Mouse (Mus musculus) left cerebral cortex, postnatal 25 days (tissue): ENCODE measurements at regions not wholly inside any gene's neighbourhood (a gene's known extent, or its start where the extent isn't known, plus 50 kb on each side); places are given as distances from the start of the nearest gene placed in this dataset.
A peak's percentile ranks its signal among the peaks of the same experiment; 100 is the strongest.

Experiments
- DNase-seq, 2 experiments: peaks; one replicate each; pipeline ENCODE4 v3.0.0; 2022; ENCODE audit warnings: low spot score in 2 of 2, mixed read lengths in 1 of 2
- intact Hi-C: fragments of 180-260 bp; cut with DNase I; formaldehyde crosslinking; loops from one replicate; pipeline ENCODE4 v1.15.1; 2025

DNA sequence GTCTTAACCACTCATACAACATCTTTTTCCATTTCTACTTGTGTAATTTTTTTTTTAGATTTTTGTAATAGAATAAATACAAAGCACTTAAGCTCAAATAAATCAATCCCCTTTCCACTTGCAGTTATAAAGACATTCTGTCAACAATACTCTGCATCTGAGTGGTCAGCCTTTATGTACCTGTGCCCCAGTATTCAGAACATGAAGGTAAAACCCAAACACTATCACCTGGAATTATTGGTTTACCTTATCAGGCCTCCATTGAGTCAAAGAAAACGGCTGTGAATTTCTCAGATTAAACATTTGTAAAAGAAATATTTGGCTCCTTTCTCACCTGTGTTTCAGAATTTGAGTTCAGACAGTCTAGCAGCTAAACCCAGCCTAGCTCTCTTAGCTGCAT lies 422.0 kb upstream of the Sptlc3 start:
- intact Hi-C loops = no loop called here
- no peak for DNase-seq

DNA sequence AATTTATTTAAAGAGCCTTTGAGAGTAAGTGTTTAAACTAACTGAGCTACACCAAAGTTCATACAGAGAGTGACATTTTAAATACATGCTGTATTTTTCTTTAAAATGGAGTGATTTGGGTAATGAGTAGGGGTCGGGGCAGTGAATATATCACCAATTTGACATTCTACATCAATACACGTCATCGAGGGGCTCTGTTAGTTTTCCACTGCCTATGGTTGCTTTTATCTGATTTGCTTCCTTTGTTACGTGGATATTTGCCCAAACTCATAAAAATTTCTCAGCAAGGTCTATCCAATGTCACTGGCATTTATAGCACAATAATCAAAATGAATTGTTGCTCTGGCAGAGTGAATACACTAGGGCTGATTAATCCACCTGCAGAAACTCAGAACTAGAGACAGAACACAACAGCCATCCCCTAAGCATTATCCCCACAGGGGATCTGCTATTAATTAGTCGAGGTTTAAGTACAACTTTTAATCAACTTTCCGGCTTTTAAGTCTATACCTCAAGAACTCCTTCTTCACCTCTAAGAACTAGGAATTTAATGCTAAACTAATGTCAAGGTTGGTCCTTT lies 400.1 kb upstream of the Sptlc3 start:
- DNase-seq = no peak
- intact Hi-C loops = no loop called here

DNA sequence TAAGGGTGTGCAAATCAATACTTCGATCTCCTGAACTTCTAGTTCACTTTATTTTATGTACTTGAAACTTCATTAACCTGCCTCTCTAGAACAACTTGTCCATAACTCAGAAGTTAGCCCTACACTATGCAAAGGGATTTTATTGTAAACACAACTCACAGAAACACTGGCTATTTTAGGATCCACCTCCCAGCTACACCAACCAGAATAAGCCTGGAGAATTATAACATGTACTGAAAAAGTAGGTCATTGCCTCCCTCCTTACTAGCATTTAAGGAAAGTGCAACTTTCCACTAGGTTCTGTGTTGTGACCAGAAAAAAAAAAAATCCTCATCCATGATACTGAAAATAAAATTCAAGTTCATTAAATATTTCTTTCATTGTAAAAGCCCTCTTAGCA lies 382.0 kb upstream of the Sptlc3 start:
- peak in 1 of 2 experiments; percentile 74 for DNase-seq
- intact Hi-C loops = loop anchor here (5.0 to 10.0 kb wide), 3 partner anchors 289 to 827 kb away; no protein-coding TSS in a partner anchor

DNA sequence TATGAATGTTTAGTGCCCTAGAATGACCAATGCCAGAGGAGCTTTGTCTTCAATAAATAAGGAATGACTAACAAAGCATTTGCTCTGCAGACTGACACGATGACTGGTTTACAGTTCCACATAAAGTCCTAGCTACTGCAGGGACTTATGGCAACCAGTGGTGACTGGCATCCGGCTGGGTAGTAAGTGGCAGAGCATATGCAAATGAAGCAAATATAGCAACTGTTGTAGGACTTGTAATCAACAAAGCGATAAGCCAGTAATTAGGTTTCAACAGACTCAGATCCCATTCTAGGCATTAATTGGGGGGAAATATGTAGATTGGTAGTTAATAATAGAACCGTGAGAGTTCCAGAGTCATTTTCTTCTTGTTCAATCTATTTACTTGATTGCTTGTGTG lies 379.2 kb upstream of the Sptlc3 start:
- no peak for DNase-seq
- intact Hi-C loops = loop anchor here (5.0 to 10.0 kb wide), 3 partner anchors 292 to 830 kb away; no protein-coding TSS in a partner anchor

DNA sequence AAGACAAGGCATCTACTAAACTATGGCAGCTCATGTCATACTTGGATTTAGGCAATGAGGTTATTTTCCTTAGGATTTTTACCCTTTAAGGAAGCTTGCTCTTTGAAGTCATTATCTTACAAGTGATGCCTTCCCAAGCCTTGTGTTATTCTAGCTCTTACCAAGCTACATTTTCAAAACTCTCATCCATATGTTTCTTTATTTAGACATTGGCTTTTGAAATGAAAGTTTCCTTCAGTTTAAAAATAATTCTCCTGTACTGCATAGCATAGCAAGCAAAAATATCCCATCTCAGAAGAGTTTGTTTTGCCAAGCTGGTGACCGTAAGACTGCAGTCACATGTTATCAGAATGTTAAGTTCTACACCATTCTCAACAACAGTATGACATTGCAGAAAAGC lies 372.8 kb upstream of the Sptlc3 start:
- intact Hi-C loops = no loop called here
- peak in 1 of 2 experiments; percentile 11 for DNase-seq

DNA sequence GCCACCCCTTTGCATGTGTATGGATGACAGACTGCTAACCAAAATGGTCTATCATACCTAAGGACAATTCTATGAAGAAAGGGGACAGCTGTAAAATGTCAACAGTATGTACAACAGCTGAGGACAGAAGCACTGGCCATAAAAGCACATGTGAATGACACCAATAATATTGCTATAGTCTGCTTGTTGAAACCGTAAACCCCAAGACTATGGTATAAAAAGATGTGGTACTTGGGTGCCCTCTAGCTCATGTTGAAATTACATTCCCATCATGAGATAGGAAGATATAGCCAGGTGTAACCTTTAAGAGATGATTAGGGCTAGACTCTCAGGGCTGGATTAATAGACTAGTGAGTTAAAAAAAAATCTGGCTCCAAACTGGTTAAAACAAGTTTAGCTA lies 361.6 kb upstream of the Sptlc3 start:
- DNase-seq = peak in 1 of 2 experiments; percentile 22
- intact Hi-C loops = loop anchor here (5.0 to 10.0 kb wide), 2 partner anchors 1100 to 1157 kb away; no protein-coding TSS in a partner anchor

DNA sequence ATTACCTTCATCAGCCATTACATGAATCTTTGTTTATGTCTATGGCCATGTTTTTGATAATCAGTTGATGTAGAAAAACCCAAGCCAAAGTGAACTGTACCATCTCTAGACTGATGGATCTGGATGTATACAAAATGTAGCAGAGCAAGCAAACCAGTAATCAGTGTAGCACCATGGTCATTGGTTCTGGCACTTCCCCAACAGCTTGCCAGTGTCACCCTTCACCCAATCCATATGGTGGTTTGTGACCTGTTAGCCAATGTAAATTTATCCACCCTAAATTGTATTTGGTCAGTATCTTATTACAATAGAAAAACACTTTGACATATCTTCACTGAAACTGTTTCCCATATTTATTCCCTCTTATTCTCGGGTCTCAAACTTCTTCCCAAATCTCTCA lies 346.7 kb upstream of the Sptlc3 start:
- no peak for DNase-seq
- intact Hi-C loops = no loop called here

DNA sequence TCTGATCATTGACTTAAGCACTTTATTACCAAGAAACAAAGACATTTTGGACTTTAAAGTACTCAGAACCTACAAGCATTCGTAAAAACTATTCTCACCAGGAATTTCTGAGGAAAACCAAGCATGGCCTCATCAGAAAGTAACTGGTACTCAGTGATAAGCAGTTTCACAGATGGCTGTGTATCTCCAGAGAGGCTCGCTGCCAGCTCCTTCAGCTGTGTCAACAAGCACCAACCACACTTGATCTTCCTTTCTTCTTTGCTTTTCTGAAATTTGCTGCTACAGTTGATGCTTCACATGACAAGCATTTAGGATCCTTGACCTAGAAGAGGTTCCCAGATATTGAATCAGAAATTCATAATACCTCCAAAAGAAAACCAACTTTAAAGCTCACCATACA lies 314.1 kb upstream of the Sptlc3 start:
- intact Hi-C loops = no loop called here
- DNase-seq = peak in 1 of 2 experiments; percentile 19

DNA sequence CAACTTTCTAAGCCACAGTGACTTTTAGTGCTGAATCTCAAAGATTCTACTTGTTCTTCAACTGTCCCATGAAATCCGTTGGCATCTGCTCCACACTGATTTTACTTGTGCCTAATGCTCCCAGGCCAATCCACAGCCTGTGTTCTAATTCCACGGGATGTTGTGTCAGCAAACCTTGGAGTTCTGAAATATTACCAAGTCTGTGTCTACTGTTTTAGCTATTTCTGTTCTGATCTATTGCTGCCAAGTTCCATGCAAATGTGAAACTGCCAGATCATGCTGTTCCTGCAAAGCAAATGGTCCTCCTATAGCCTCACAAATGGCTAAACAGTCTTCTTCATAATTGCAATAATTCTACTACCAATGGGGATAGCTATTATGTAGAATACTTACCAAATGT lies 295.4 kb upstream of the Sptlc3 start:
- intact Hi-C loops = no loop called here
- DNase-seq = peak; percentile 3 to 57

DNA sequence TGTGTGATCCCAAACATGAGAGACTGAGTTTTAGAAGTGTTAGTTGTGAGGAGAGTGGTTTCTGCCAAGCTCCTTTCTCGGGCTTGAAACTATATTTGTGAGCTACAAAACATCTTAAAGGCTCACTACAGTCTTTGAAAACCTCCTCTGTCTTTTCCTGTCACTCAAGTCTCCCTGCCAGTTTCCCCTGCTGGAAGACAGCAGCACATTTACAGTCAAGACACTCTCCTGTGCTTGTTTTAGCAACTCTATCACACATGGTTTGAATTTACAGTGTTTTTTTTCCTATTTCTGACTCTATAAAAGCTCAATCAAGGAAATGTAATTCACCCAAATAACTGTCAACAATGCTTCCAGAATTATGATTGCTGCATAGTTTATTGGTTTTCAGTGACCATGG lies 286.1 kb upstream of the Sptlc3 start:
- intact Hi-C loops = no loop called here
- peak in 1 of 2 experiments; percentile 15 for DNase-seq

DNA sequence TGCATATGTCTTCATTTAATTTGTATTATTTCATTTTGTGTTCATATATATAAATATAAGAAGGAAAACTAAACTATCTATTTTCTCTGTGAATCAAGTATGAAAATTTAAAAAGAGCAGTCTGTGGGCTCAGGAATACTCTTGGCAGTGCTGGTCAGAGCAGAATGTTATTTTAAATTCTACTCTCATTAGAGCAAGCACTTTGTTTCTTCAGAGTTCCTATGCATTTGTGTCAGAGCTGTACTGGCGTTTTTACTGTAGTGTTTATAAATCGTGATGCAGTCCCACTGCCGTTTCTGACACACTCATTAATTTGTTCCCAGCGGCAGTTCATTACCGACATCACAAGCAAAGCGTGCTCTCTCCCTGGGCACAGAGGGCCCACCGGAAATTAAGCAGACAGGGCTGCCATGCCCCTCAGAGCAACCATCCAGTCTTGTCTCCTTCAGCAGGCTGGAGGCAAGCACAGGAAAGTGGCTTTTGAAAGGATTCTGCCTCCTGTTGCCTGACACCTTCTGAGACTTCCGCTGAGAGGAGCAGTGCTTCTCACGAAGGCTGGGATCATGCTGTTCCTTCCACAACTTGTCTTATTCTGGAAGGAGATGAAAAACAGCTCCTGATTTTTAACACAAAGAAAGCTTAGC lies 272.8 kb upstream of the Sptlc3 start:
- intact Hi-C loops = no loop called here
- peak; percentile 27 to 65 for DNase-seq

DNA sequence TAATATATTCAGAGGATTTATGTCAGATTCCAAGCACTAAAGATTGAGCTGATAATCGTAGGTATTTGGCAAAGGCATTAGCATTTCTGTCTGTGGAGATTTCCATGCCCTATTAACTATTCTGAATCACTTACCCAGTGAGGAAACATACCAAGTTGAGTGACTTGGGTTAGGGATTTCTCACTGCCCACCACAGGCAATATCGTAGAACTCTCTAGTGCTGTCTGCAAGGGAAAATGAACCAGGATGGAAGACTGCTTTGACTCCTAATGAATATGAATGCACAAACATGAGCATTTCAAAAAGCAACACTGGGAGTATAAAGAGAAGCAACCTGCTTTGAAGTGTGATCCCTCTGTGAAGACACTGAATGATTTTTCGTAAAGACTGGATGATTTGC lies 263.3 kb upstream of the Sptlc3 start:
- DNase-seq = no peak
- intact Hi-C loops = no loop called here

DNA sequence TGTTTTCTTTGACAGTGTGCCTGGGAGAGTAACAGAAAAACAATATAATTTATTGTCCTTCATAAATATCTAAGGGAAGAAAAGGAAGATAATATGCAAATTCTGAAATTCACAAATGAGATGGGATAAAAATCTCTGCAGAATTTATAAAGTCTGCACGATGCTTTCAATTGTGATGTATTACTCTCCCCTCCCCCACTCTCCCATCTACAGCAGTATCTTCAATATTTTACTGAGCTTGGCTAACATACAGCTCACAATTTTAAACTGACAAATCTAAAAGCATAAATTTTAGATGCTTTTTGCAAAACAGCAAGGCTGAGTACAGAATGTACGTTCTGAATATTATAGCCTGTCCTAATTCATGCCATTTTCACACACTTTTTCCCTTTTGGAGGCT lies 243.6 kb upstream of the Sptlc3 start:
- intact Hi-C loops = no loop called here
- DNase-seq = no peak

DNA sequence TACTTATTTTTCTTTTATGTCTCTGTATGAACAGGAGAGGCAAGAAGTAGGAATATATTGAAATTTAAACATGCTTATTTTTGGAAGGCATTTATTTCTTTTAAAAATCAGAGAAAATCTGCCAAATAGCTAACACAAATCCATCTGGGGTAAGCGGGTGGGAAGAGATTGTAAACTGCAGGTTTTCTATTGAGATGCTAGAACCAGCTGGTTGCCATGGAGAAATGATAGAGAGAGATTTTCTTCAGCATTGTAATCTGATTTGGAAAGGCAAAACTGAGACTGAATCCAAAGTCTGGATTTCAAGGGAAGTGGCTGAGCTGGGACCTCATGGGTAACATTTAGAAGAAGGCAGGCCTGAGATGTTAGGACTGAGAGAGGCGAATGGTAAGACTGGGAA lies 226.6 kb upstream of the Sptlc3 start:
- DNase-seq = peak; percentile 17 to 20
- intact Hi-C loops = no loop called here

DNA sequence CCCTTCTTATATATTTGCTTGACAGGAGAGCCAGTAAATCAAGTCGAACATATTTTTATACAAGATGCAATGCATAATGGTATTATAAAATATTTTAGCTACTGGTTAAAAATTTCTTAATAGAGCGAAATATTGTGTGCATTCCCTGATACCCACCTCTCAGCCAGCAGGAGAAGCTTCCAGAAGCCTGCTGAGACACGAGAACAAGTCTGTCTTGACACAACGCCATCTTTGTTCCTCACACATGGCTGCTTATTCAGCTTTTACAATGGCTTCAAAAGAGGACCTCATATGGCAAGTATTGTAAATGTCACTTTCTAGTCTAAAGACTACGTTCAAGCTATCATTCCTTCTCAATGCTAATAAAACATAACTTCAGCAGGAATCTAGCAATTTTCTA lies 217.1 kb upstream of the Sptlc3 start:
- no peak for DNase-seq
- intact Hi-C loops = no loop called here

DNA sequence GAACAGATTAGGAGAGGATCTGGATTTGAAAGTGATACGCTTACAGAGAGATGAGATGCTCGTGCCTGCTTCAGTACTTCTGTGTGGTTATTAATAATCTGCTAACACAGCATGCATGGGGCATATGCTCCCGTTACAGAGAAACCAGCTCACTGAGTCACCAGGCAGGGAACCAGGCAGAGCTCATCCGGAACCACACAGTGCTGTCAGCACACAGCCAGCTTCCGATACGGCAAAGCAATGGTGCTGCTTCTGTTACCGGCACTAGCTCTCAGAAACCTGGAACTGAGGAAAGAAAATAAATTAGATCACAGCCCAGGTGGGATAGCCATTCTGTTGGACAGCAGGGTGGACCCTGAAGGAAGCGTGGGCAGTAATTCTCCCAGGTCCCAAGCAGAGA lies 216.1 kb upstream of the Sptlc3 start:
- peak; percentile 27 to 64 for DNase-seq
- intact Hi-C loops = no loop called here

DNA sequence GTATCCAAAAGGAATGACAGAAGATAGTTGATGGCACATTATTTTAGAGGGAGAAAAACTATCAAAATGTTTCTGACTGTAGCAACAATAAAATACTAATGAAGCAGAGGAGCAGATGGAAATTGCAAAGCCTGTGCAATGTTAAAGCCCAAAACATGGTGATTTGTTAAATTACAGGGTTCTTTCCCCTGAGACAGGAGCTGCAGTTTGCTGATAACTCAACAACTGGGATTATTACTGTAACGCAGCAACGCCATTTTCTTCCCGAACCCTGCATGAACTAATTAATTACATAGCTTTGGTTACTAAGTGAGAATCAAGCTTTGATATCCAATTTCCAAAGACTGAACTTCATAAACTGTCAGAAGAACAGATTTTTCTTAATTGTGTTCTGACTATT lies 212.7 kb upstream of the Sptlc3 start:
- intact Hi-C loops = no loop called here

DNA sequence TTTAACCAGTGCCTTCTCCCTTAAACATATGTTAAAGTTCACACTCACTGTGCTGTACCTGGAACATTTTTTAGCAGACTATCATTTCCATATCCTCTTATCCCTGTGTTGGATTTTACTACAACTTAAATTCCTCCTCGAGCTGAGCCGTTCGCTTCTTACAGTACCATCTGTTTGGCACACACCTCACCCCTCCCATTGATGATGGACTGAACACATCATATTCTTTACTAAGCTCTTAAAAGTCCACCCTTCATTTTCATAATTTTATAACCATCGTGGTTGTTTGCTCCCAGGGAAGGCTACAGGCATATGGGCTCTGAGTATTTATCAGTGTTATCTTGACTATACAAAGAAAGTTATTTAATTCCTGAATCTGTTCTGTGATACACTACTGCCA lies 209.4 kb upstream of the Sptlc3 start:
- peak in 1 of 2 experiments; percentile 12 for DNase-seq
- intact Hi-C loops = no loop called here

More for the DNA sequence above, 212.7 kb upstream of the Sptlc3 start:
- no peak for DNase-seq

DNA sequence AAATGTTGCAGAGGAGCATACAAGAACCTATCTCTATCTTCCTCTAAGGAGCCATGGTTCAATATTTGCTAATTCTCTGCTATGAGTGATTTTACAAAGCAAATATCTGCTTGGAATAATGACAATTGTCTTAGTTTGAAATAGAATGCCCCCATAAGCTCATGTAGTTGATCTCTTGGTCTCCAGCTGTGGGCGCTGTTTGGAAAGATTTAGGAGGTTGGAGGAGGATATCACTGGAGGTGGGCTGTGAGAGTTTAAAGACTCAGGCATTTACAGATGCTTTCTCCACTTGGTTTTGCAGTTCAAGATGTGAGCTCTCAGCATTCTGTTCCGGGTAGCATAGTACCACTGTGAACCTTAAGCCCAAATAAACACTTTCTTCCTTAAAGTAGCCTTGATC lies 207.3 kb upstream of the Sptlc3 start:
- intact Hi-C loops = no loop called here
- no peak for DNase-seq

DNA sequence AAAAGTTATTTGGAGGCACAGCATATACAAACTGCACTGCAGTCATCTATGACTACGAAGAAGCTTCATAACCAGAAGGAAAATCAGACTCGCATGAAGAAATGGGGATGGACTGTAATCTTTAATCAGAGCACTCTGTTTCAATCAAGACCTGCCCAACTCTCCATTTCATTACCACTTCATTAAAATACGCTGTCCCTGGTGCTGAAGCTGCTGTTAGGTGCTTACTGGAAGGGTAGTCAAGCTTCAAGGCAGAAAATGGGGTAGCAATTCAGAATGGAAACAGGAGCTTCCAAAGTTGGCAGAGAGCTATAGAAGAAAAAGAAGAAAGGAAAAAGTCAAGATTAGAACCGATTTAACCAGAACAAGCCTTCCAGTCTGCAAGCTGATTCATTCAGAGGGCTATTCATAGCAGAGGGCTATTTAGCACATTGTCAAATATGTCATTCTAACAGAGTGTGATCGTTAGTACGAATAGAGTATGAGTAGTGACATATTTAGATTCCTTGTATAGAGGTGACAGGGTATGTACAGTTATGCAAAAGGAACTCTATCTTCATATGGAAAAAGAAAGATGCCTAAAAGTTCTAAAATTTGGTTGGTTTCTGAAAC lies 195.1 kb upstream of the Sptlc3 start:
- intact Hi-C loops = no loop called here
- peak in 1 of 2 experiments; percentile 40 for DNase-seq

DNA sequence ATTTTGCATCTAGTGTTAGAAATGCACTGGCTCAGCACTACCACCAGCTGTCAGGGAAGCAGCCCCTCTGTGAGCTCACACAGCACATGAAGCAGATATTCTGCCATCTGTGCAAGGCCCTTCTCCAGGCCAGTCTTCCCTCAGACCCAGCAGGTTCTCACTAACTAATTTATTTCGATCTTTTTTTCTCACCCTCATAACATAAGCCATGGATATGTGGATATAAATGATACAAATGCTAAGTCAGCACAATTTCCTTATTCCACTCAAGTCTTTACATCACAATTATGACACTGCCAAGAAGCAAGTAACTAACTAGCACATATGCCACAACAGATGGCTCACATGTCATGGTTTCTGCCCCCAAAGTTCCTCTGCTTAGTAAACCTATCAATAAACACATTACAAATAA lies 182.3 kb upstream of the Sptlc3 start:
- intact Hi-C loops = no loop called here
- peak in 1 of 2 experiments; percentile 28 for DNase-seq
